Mouse (Mus musculus) stomach, embryonic 15.5 days (tissue): Measurements from ENCODE around the gene Dnal1. TPM values are rescaled to one million over a fixed set of nuclear protein-coding genes. Genes with fewer than 3 reads are reported as not detected.
A peak's percentile ranks its signal among the peaks of the same experiment; 100 is the strongest.

Source experiments
- ATAC-seq: fragments of 200-750 bp; cut with Nextera tagmentation; 2 replicates; pipeline ENCODE4 v1.8.0; 2017; ENCODE audit warnings: low read depth, moderate number of reproducible peaks, moderate TSS enrichment; ENCODE audit not compliant: insufficient read depth, low FRiP score
- H3K27ac ChIP-seq: fragments of 300-500 bp; sonication (generic); 2 replicates; pipeline ENCODE4 v1.5.1; 2015; ENCODE audit warnings: mild to moderate bottlenecking, inconsistent platforms
- H3K27me3 ChIP-seq: fragments of 300-500 bp; sonication (generic); replicated peaks from 2 replicates; pipeline ENCODE4 v1.6.1; 2015; ENCODE audit warnings: inconsistent platforms
- H3K36me3 ChIP-seq: fragments of 300-500 bp; sonication (generic); 2 replicates; pipeline ENCODE4 v1.6.1; 2015; ENCODE audit warnings: inconsistent platforms
- H3K4me1 ChIP-seq: fragments of 300-500 bp; sonication (generic); 2 replicates; pipeline ENCODE4 v1.6.1; 2015; ENCODE audit warnings: inconsistent platforms
- H3K4me2 ChIP-seq: fragments of 300-500 bp; sonication (generic); 2 replicates; pipeline ENCODE4 v1.6.1; 2015; ENCODE audit warnings: mild to moderate bottlenecking, inconsistent platforms
- H3K4me3 ChIP-seq: fragments of 300-500 bp; sonication (generic); replicated peaks from 2 replicates; pipeline ENCODE4 v1.5.1; 2015; ENCODE audit warnings: inconsistent platforms
- H3K9ac ChIP-seq: fragments of 300-500 bp; sonication (generic); 2 replicates; pipeline ENCODE4 v1.6.1; 2015; ENCODE audit warnings: inconsistent platforms
- H3K9me3 ChIP-seq: fragments of 300-500 bp; sonication (generic); 2 replicates; pipeline ENCODE4 v1.6.1; 2016; ENCODE audit warnings: inconsistent platforms
- WGBS: fragments of 180-500 bp; shearing (Covaris S2); methylation state at CpG from one replicate; pipeline ENCODE4 v1.1.7; 2015; 5-methylcytosine and 5-hydroxymethylcytosine counted together
- polyA plus RNA-seq: library from polyadenylated mRNA; unstranded; fragments of >200 nt; fragmentation: Nextera tagmentation; extraction: Ambion mirVana; gene quantifications from 2 replicates; pipeline ENCODE4 v1.2.1, GENCODE M21; 2015

The Dnal1 gene
- polyA plus RNA-seq, 1 experiment from 2014 or later, result 5.3 TPM

GRCm38 (mm10) chr12:84190151-84190820, 76.1 kb downstream of the Dnal1 start:
- Histone ChIP-seq H3K4me3 (no peak overlapping the region), H3K4me2 (peak overlapping the region; percentile 8), H3K27ac (no peak overlapping the region), H3K9ac (no peak overlapping the region), H3K27me3 (no peaks in the 10 kb centered on the region), H3K4me1 (peaks cover 73% of the 10 kb centered on the region), H3K9me3 (no peaks in the 10 kb centered on the region), H3K36me3 (0 out of 2 replicates have a peak, but pooled peaks cover 2% of the 10 kb centered on the region)
- ATAC-seq, result no peak
- 42% methylated on average over 15 of the region's 15 CpGs for WGBS

DNA sequence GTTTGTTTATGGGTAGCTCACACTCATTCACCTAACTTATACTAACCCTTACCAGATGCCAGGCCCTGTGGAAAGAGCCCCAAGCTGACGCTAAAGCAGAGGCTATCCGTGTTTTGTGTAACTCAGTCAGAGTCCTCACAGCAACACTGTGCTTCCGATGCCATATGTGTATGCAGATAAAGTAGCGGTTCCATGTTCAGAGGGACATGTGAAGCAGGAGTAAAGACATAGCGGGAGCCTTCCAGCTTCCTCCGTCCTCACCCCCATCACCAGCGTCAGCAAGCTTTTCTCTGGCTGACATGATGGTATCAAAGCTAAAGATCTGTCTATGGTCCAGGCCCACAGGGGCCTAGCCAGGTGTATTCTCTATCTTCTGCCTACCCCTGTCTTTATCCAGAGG, 77.0 kb downstream of the Dnal1 start:
- Histone ChIP-seq H3K27ac (no peak overlapping the region), H3K27me3 (no peaks in the 10 kb centered on the region), H3K9ac (no peak overlapping the region), H3K9me3 (no peaks in the 10 kb centered on the region), H3K4me3 (no peak overlapping the region), H3K4me2 (peak overlapping the region; percentile 74), H3K4me1 (peaks cover 76% of the 10 kb centered on the region), H3K36me3 (0 out of 2 replicates have a peak, but pooled peaks cover 2% of the 10 kb centered on the region)
- no peak for ATAC-seq
- 67% methylated on average over 7 of the region's 7 CpGs for WGBS

DNA sequence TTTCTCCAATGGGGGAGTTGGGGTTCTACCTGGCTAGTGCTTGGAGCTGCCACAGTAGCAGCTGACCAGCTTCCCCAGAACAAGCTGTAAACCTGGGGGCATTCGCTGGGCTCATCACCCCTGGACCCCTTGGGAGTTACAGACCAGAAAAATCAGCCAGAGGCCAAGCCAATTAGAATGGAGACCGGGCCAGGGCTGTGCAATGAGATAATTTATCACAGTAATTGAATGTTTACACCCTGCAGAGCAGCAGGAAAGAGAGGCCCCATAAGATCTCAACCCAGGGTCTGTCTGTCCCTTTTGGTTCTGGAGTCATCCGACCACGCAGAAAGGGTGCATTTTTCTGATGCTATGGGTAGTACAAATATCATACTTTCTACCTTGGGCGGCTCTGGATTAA, 77.6 kb downstream of the Dnal1 start:
- peak overlapping the region; percentile 73 for H3K4me3 ChIP-seq
- H3K9me3 ChIP-seq, result no peaks in the 10 kb centered on the region
- H3K4me1 ChIP-seq, result peaks cover 74% of the 10 kb centered on the region
- ATAC-seq, result no peak
- H3K36me3 ChIP-seq, result no peaks in the 10 kb centered on the region
- 24% methylated on average over 5 of the region's 5 CpGs for WGBS
- peak overlapping the region; percentile 8; the same call in 1 of the 2 replicates for H3K9ac ChIP-seq
- H3K4me2 ChIP-seq, result peak overlapping the region; percentile 74
- H3K27me3 ChIP-seq, result no peaks in the 10 kb centered on the region
- H3K27ac ChIP-seq, result peak overlapping the region; percentile 99

DNA sequence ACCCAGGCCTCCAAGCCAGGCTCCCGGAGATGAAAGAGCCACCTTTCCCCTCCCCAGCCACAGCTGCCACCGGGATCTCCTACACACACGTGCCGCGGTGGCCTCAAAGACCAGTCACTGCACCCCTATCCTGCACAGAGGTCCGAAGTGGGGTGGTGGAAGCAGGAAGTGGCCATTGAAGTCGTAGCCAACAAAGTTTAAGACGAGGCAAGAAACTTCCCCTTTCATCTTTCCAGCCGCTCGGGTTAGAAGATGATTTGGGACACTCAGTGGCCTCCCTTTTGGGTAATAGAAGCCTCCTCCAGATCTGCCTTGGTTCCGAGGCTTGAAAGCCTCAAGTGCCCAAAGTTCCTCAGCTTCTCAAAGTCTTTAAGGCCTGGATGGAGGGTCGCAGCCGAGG, 78.1 kb downstream of the Dnal1 start:
- Histone ChIP-seq H3K4me2 (peak overlapping the region; percentile 74), H3K27me3 (no peaks in the 10 kb centered on the region), H3K27ac (peak overlapping the region; percentile 99), H3K9me3 (no peaks in the 10 kb centered on the region), H3K36me3 (no peaks in the 10 kb centered on the region), H3K4me3 (peak overlapping the region; percentile 73), H3K4me1 (peaks cover 69% of the 10 kb centered on the region), H3K9ac (peak overlapping the region; percentile 75)
- 4% methylated on average over 13 of the region's 13 CpGs for WGBS
- ATAC-seq, result no peak

GRCm38 (mm10) chr12:84192741-84193641, 78.8 kb downstream of the Dnal1 start:
- WGBS, result under 1% methylated on average over 99 of the region's 102 CpGs
- Histone ChIP-seq H3K36me3 (no peaks in the 10 kb centered on the region), H3K27ac (peak overlapping the region; percentile 99), H3K4me2 (peak overlapping the region; percentile 74), H3K27me3 (no peaks in the 10 kb centered on the region), H3K4me3 (peak overlapping the region; percentile 73), H3K4me1 (peaks cover 68% of the 10 kb centered on the region), H3K9ac (peak overlapping the region; percentile 75), H3K9me3 (no peaks in the 10 kb centered on the region)
- ATAC-seq, result peak; percentile 9; the same call in 1 of the 2 replicates

DNA sequence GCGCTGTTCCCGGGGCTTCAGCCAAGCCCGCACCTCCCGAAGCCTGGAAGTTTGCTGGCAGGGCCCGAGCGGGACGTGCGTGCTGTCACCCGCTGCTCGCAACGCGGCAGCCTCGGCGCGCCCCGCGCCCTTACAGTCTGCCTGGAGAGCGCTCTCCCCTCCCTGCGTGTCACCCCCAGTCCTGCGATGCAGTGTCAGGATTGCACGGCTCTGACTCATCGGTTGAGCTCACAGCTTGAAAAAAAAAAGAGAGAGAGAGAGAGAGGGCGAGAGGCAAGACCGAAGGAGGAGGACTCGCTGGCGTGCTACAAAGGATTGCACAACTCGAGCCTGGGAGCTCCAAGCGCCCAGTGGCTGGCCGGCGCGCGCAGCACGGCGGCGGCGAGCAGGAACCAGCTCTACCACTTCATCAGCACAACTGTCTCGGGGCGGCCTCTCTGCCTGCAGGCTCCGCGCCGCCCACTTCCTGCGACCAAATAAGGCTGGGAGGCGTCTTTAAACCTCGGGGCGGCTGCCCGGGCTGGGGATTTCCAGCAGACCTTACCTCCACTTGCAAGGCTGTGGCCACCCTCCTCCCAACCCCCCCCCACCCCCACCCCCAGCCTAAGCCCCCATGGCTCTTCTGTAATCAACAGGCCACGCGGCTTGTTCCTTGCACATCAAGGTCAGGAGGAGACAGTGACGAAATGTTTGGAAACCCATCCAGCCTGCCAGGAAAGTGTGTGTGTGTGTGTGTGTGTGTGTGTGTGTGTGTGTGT, 79.7 kb downstream of the Dnal1 start:
- Histone ChIP-seq H3K9ac (peak overlapping the region; percentile 75), H3K27ac (peak overlapping the region; percentile 99), H3K4me3 (peak overlapping the region; percentile 73), H3K27me3 (no peaks in the 10 kb centered on the region), H3K4me1 (peaks cover 61% of the 10 kb centered on the region), H3K36me3 (no peaks in the 10 kb centered on the region), H3K9me3 (no peaks in the 10 kb centered on the region), H3K4me2 (peak overlapping the region; percentile 74)
- peak; percentile 88 for ATAC-seq
- under 1% methylated on average over 49 of the region's 49 CpGs for WGBS

- H3K4me3 ChIP-seq, result peak overlapping the region; percentile 73
- H3K36me3 ChIP-seq, result no peaks in the 10 kb centered on the region
- H3K9me3 ChIP-seq, result no peaks in the 10 kb centered on the region
- no peak overlapping the region for H3K9ac ChIP-seq
- no peak for ATAC-seq
- H3K4me1 ChIP-seq, result peaks cover 54% of the 10 kb centered on the region
- peak overlapping the region; percentile 74 for H3K4me2 ChIP-seq
- H3K27ac ChIP-seq, result peak overlapping the region; percentile 99
- 3% methylated on average over 13 of the region's 13 CpGs for WGBS
- no peaks in the 10 kb centered on the region for H3K27me3 ChIP-seq
Measured at GRCm38 (mm10) chr12:84194400-84195109, 80.4 kb downstream of the Dnal1 start.

DNA sequence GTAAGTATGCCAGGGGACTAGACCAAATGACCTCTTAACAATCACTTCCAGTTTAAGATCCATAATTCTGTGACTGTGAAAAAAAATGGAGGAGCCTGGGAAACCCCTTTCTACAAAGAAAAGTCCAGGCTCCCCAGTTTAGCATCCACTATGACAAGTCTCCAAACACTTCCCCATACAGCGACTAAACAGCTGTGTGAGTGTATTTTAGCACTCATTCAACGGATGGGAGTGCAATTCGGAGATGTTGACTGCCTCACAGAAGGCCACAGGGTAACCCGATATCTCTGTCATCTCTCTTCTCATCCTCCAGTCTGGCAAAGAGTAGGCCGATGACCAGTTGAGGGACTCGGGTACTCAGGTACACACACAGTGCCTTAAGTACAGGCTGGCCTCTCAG, 81.0 kb downstream of the Dnal1 start:
- Histone ChIP-seq H3K27me3 (no peaks in the 10 kb centered on the region), H3K27ac (no peak overlapping the region), H3K9ac (no peak overlapping the region), H3K9me3 (no peaks in the 10 kb centered on the region), H3K36me3 (no peaks in the 10 kb centered on the region), H3K4me1 (peaks cover 47% of the 10 kb centered on the region), H3K4me2 (no peak overlapping the region), H3K4me3 (no peak overlapping the region)
- no peak for ATAC-seq
- 43% methylated on average over 6 of the region's 6 CpGs for WGBS

Other genes with a start within 250 kb of the Dnal1 start
- gene Numb, start 192.4 kb upstream of the Dnal1 start, polyA plus RNA-seq, result 29.8 and 34.1 TPM in 2 replicates
- 14.3 and 15.6 TPM in 2 replicates for gene Riox1, start 163.8 kb upstream of the Dnal1 start, polyA plus RNA-seq
- 0.04 TPM in 1 of 2 replicates, not detected in the other for gene Heatr4, start 129.5 kb upstream of the Dnal1 start, polyA plus RNA-seq
- 29.0 and 30.0 TPM in 2 replicates for gene Acot2, start 126.5 kb upstream of the Dnal1 start, polyA plus RNA-seq
- 51.1 and 62.7 TPM in 2 replicates for gene Acot1, start 104.9 kb upstream of the Dnal1 start, polyA plus RNA-seq
- 2.4 and 2.6 TPM in 2 replicates for gene Acot4, start 76.0 kb upstream of the Dnal1 start, polyA plus RNA-seq
- 0.73 TPM in 1 of 2 replicates, not detected in the other for gene Gm49366, start 75.4 kb upstream of the Dnal1 start, polyA plus RNA-seq
- gene Acot3, start 62.2 kb upstream of the Dnal1 start, polyA plus RNA-seq, result 0.68 and 1.3 TPM in 2 replicates
- gene Acot5, start 45.0 kb upstream of the Dnal1 start, polyA plus RNA-seq, result 0.14 TPM in 1 of 2 replicates, not detected in the other
- gene Acot6, start 13.7 kb upstream of the Dnal1 start, polyA plus RNA-seq, result 1.6 and 1.7 TPM in 2 replicates
- 0.76 and 0.94 TPM in 2 replicates for gene Pnma1, start 34.1 kb downstream of the Dnal1 start, polyA plus RNA-seq
- gene Elmsan1, start 104.5 kb downstream of the Dnal1 start, polyA plus RNA-seq, result 9.9 and 10.5 TPM in 2 replicates
- 28.3 and 32.6 TPM in 2 replicates for gene Ptgr2, start 170.9 kb downstream of the Dnal1 start, polyA plus RNA-seq
- gene Zfp410, start 202.5 kb downstream of the Dnal1 start, polyA plus RNA-seq, result 63.8 and 69.6 TPM in 2 replicates
- gene Coq6, start 247.3 kb downstream of the Dnal1 start, polyA plus RNA-seq, result 42.0 and 42.8 TPM in 2 replicates
- gene Fam161b, start 247.5 kb downstream of the Dnal1 start, polyA plus RNA-seq, result 2.6 and 3.0 TPM in 2 replicates